Mouse (Mus musculus) liver, postnatal 0 days (tissue): ENCODE results near the gene Lrmda.

Experiments used
- CTCF ChIP-seq: sonication (generic); IDR thresholded peaks from 2 replicates; pipeline ENCODE4 v1.5.1; 2016; ENCODE audit warnings: antibody characterized with exemption, low read depth
- EP300 ChIP-seq: IDR thresholded peaks from 2 replicates; pipeline ENCODE4 v1.6.1; 2016; ENCODE audit warnings: antibody characterized with exemption, low read depth, mild to moderate bottlenecking

DNA sequence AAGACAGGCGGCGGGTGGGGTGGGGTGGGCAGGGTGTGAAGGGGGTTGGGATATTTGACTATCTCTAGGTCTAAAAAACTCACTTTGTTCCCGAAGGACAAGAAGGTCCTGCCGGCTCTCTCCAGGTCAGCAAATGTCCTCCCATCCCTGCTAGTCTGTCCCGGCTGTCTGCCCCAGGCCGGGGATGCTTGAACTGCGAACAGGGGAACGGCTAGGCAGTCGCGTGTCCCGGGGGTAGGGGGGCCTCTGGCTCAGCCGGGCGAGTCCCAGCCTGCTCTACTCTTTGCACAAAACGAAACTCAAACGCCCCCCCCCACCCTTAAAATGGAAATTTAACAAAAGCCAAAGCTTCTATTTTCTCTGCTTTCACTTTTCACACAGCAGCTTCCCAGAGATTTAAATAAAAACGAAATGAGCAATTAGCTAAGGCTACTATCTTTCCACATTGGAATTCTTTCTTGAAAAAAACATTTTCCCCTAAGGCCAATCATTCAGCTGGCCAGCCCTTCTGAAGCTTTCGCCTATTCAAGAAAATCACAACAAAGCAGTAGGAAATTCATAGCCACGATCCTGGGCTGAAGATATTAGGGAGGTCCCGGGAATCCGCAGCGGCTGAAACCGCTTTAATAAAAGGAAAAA is 36.1 kb upstream of the Lrmda start:
- TF ChIP-seq CTCF (no peak), EP300 (no peak)
